10 mouse cellular contexts compared by ENCODE assay signal in genomic region chr15:80529955-80530869, GRCm38 (mm10). TPM values are rescaled to one million over a fixed set of nuclear protein-coding genes. Genes with fewer than 3 reads are reported as not detected.
DNase-seq lines count a peak whose midpoint lies in the region; ATAC-seq lines count a peak whose summit lies in the region.
"Had no signal": no experiment of that assay in that cellular context is flagged by ENCODE, and none has a peak within 500 bp of the region (broad histone marks: within the 10 kb centered on the region; RNA-seq: fewer than 3 reads in every experiment).

No protein-coding gene starts in this region.

- no peak overlapping the region for H3K4me3 ChIP-seq in liver, embryonic 11.5 days (ENCODE audit: low read depth, low read length)
- no peak overlapping the region for H3K4me3 ChIP-seq in hindbrain, embryonic 16.5 days (ENCODE audit: low read length)
- no peak overlapping the region for H3K4me3 ChIP-seq in midbrain, embryonic 11.5 days (ENCODE audit: low read depth, low read length)
- H3K4me3 ChIP-seq: limb, embryonic 15.5 days had no signal

- DNase-seq in liver, embryonic 11.5 days (ENCODE audit: low spot score): no peak
- no peak for DNase-seq in liver
- peak; percentile 86 for DNase-seq in midbrain, embryonic 11.5 days (ENCODE audit: low spot score, missing footprints)
- peak; percentile 58 for DNase-seq in thymus, postnatal 14 days
- no peak for DNase-seq in heart, adult 18-20 months
- DNase-seq in c-Kit-positive CD71-positive TER-119-positive erythroid progenitor cells, embryonic 14.5 days (ENCODE audit: low spot score): no peak
- DNase-seq in ovary, postnatal 14 days (ENCODE audit: low spot score): no peak

- WGBS in liver, embryonic 11.5 days: 60% methylated on average over 20 of the region's 20 CpGs
- 26% methylated on average over 20 of the region's 20 CpGs for WGBS in hindbrain, embryonic 16.5 days
- 43% methylated on average over 20 of the region's 20 CpGs for WGBS in midbrain, embryonic 11.5 days

- H3K27me3 ChIP-seq in liver, embryonic 11.5 days (replicated peaks; ENCODE audit: control insufficient read depth, insufficient read depth, low read length): no peaks in the 10 kb centered on the region
- no peaks in the 10 kb centered on the region for H3K27me3 ChIP-seq in hindbrain, embryonic 16.5 days (replicated peaks; ENCODE audit: control insufficient read depth, insufficient read depth, low read length)
- no peaks in the 10 kb centered on the region for H3K27me3 ChIP-seq in midbrain, embryonic 11.5 days (ENCODE audit: control insufficient read depth, insufficient read depth, low read length)
- H3K27me3 ChIP-seq: limb, embryonic 15.5 days had no signal

- 0 out of 2 replicates have a peak overlapping the region, but pooled peaks have one; percentile 13 for H3K27ac ChIP-seq in liver, embryonic 11.5 days (ENCODE audit: low read depth, low read length)
- H3K27ac ChIP-seq in hindbrain, embryonic 16.5 days (ENCODE audit: low read depth, low read length): peak overlapping the region; percentile 62; the same call in 1 of the 2 replicates
- no peak overlapping the region for H3K27ac ChIP-seq in midbrain, embryonic 11.5 days (ENCODE audit: low read depth, low read length)
- H3K27ac ChIP-seq: limb, embryonic 15.5 days had no signal

- no peaks in the 10 kb centered on the region for H3K9me3 ChIP-seq in liver, embryonic 11.5 days (ENCODE audit: control insufficient read depth, low read length)
- H3K9me3 ChIP-seq in hindbrain, embryonic 16.5 days (ENCODE audit: control insufficient read depth, low read length): no peaks in the 10 kb centered on the region
- no peaks in the 10 kb centered on the region for H3K9me3 ChIP-seq in midbrain, embryonic 11.5 days (ENCODE audit: control insufficient read depth, low read length)
- H3K9me3 ChIP-seq: limb, embryonic 15.5 days had no signal

- peaks cover 29% of the 10 kb centered on the region for H3K4me1 ChIP-seq in liver, embryonic 11.5 days (replicated peaks; ENCODE audit: control insufficient read depth, insufficient read depth, low read length)
- peaks cover 7% of the 10 kb centered on the region for H3K4me1 ChIP-seq in hindbrain, embryonic 16.5 days (ENCODE audit: control insufficient read depth, insufficient read depth, low read depth, low read length)
- no peaks in the 10 kb centered on the region for H3K4me1 ChIP-seq in midbrain, embryonic 11.5 days (ENCODE audit: control insufficient read depth, insufficient read depth, low read length)
- H3K4me1 ChIP-seq: limb, embryonic 15.5 days had no signal

- H3K36me3 ChIP-seq in liver, embryonic 11.5 days (ENCODE audit: control insufficient read depth, insufficient read depth, low read length): no peaks in the 10 kb centered on the region
- no peaks in the 10 kb centered on the region for H3K36me3 ChIP-seq in hindbrain, embryonic 16.5 days (ENCODE audit: control insufficient read depth, insufficient read depth, low read length)
- H3K36me3 ChIP-seq in midbrain, embryonic 11.5 days (ENCODE audit: control insufficient read depth, insufficient read depth, low read length): no peaks in the 10 kb centered on the region
- H3K36me3 ChIP-seq: limb, embryonic 15.5 days had no signal

- H3K9ac ChIP-seq in liver, embryonic 11.5 days (ENCODE audit: low read depth, low read length): peak overlapping the region; percentile 15; the same call in 1 of the 2 replicates
- H3K9ac ChIP-seq in hindbrain, embryonic 16.5 days (ENCODE audit: low read depth, low read length): peak overlapping the region; percentile 37; the same call in 1 of the 2 replicates
- H3K9ac ChIP-seq in midbrain, embryonic 11.5 days (ENCODE audit: low read length): no peak overlapping the region
- H3K9ac ChIP-seq: limb, embryonic 15.5 days had no signal

- no peak for ATAC-seq in liver, embryonic 11.5 days (replicated peaks; ENCODE audit: low FRiP score)
- ATAC-seq in hindbrain, embryonic 16.5 days: peak; percentile 45; the same call in 1 of the 2 replicates
- no peak for ATAC-seq in midbrain, embryonic 11.5 days (ENCODE audit: low FRiP score)

- no peak overlapping the region for H3K4me2 ChIP-seq in liver, embryonic 11.5 days
- H3K4me2 ChIP-seq in hindbrain, embryonic 16.5 days (ENCODE audit: low read length): peak overlapping the region; percentile 39
- peak overlapping the region; percentile 14; the same call in 1 of the 2 replicates for H3K4me2 ChIP-seq in midbrain, embryonic 11.5 days
- H3K4me2 ChIP-seq: limb, embryonic 15.5 days had no signal

RNA-seq across cellular contexts. Expression of gene Enthd1, which starts 34.7 kb away (rescaled TPM):
- not detected in 2 replicates for polyA plus RNA-seq in liver, embryonic 11.5 days (2014; fragmentation: Nextera tagmentation; extraction: Ambion mirVana)
- polyA plus RNA-seq in hindbrain, embryonic 16.5 days (2015; fragmentation: Nextera tagmentation; extraction: Ambion mirVana): not detected in 2 replicates
- not detected in 2 replicates for polyA plus RNA-seq in midbrain, embryonic 11.5 days (2014; fragmentation: Nextera tagmentation; extraction: Ambion mirVana)
- total RNA-seq in heart, adult 18-20 months (2021): not detected
- polyA plus RNA-seq: erythroblast, embryonic 14.5 days had no signal

RNA-seq across cellular contexts. Expression of gene Grap2, which starts 42.2 kb away (rescaled TPM):
- 15.7 and 19.1 TPM in 2 replicates for polyA plus RNA-seq in liver, embryonic 11.5 days (2014; fragmentation: Nextera tagmentation; extraction: Ambion mirVana)
- polyA plus RNA-seq in hindbrain, embryonic 16.5 days (2015; fragmentation: Nextera tagmentation; extraction: Ambion mirVana): 0.27 and 0.31 TPM in 2 replicates
- polyA plus RNA-seq in midbrain, embryonic 11.5 days (2014; fragmentation: Nextera tagmentation; extraction: Ambion mirVana): 4.9 and 5.0 TPM in 2 replicates
- 1 to 10 TPM; 1.0 to 3.4 TPM for total RNA-seq in heart, adult 18-20 months (2021)

Comparison
In these comparisons a context has a peak if more than half of its experiments do, and no peak if none do; other contexts are left out.
1. DNase-seq: peak in midbrain, embryonic 11.5 days (single experiment) and thymus, postnatal 14 days (single experiment); none in liver, embryonic 11.5 days (single experiment), liver (single experiment), heart, adult 18-20 months (0 of 2), c-Kit-positive CD71-positive TER-119-positive erythroid progenitor cells, embryonic 14.5 days (single experiment) and ovary, postnatal 14 days (single experiment).